Mouse (Mus musculus) gastrocnemius, adult 8-10 months (tissue): ENCODE results near the gene Arpp19. TPM values are rescaled to one million over a fixed set of nuclear protein-coding genes. Genes with fewer than 3 reads are reported as not detected.

ENCODE experiments used
- DNase-seq, 2 experiments: peaks; one replicate each; pipeline ENCODE4 v3.0.0; 2022; ENCODE audit warnings: low spot score in 2 of 2
- total RNA-seq, 4 experiments: library from RNA; stranded (reverse); gene quantifications; 2 replicates each; pipeline ENCODE4 v1.2.4; 2022

Arpp19 gene
- 100 to 1,000 TPM; 114 to 163 (median 138) TPM for total RNA-seq

DNA sequence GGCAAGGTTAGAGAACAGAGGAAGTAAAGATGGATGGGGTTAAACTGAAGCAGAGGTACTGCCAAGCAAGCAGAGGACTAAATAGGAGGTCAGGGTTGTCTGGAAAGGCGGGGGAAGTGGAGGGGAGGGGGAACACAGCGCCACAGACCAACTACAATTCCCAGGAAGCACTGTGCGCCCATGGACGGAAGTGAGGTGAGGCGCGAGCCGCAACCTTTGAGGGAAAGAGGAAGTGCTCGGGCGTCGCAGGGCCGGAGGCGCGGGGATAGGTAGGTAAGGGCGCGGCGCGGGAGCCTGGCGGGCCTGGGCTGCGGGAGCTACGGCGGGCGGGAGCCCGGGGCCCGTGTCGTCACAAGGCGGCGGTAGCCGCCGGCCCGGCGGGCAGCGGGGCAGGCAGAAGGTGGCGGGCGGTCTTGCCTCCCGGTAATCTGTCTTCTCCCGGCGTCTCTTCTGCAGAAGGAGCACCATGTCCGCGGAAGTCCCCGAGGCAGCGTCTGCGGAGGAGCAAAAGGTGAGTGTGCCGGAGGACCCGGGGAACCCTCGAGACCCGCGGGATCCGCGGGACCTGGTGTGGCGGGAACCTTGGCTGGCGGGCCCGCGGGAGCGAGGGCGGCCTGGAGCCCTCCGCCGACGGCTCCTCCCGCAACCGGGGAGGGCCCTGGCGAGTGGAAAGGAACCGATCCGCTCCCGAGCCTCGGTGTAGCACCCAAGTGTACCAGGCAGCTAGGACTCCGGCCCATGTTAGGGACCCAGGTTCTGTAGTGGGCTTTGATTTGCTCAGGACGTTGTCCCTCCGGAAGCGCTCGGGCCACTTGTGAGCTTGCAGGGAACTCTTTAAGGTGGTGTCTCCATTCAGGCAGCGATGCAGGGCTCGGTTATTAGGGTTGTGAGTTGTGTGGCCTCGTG lies at the start of gene Arpp19:
TSS of gene Arpp19 (plus strand) at position 164 of the 906 bp plus-strand sequence.
- peak; percentile 63 to 77 for DNase-seq

GRCm38 (mm10) chr9:74988893-74989460 lies 48.4 kb upstream of the Arpp19 start:
- DNase-seq, result no peak

- no peak for DNase-seq
Observed at GRCm38 (mm10) chr9:74989990-74990389, 47.4 kb upstream of the Arpp19 start.

- DNase-seq, result no peak
Observed at GRCm38 (mm10) chr9:74994611-74995257, 42.7 kb upstream of the Arpp19 start.

- no peak for DNase-seq
Observed at GRCm38 (mm10) chr9:74996349-74996748, 41.1 kb upstream of the Arpp19 start.

GRCm38 (mm10) chr9:74997976-74998375 lies 39.4 kb upstream of the Arpp19 start:
- no peak for DNase-seq

DNA sequence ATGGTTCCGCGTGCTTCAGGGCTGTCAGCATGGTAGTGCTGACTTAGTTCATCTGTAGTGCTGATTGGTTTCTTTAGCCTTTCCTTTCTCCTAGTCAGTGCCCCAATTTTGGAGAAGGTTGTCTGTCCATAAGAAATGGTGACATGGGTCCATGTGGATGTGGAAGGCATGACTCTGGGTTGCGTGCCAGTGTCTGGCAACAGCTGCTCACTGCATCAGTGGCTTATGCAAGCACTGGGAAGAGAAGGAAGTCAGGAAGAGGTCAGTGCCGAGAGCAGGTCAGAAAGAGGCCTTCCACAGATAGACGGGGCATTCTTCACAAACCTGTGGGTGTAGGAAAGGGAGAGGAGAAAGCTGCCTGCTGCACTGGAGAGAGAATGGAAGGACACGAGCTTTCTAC lies 36.4 kb upstream of the Arpp19 start:
- DNase-seq, result no peak

DNA sequence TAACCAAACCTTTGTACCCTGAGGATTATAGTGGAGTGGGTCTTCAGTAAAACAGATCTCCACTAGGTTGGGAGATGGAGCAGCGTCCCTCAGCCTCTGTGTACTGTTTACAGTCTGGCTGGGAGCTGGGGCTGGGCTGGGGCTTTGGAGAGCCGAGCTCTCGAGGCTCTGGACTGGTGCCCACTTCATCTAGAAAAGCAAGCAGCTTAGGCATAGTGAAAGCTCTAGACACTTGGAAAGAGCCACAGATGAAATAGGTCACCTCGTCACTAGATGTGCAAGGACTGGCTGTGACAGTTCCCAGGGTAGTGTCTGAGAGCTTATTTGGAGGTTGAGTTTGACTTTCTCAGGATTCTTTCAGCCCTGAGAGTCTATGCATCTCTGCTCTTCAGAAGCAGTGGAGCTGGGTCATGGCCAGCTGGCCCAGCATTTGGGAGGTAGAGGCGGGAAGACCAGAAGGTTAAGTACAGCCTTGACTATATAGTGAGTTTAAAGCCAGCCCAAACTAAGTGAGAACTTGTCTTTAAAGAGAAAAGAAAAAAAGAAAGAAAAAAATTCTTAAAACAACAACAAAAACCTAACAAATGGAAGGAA lies 35.7 kb upstream of the Arpp19 start:
- peak; percentile 20 to 53 for DNase-seq

- no peak for DNase-seq
Observed at GRCm38 (mm10) chr9:75002262-75002661, 35.2 kb upstream of the Arpp19 start.

DNA sequence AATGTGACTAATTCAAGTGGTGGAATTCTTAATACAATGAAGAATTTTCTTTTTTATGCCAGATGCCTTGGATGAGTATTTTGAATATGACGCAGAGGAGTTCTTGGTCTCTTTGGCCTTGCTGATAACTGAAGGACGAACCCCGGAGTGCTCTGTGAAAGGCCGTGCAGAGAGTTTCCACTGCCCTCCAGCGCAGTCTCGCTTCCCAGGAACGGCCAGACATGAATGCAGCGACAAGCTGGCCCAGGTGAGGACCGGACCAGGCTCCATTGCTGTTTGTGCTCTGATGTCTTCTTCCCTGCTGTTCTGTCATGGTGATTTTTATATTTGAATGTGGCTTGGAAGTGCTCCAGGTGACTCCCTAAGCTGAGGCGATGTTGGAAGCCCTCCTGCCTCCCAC lies 33.2 kb upstream of the Arpp19 start:
- no peak for DNase-seq

GRCm38 (mm10) chr9:75016591-75016990 lies 20.8 kb upstream of the Arpp19 start:
- DNase-seq, result no peak

- DNase-seq, result no peak
Observed at GRCm38 (mm10) chr9:75019181-75019580, 18.2 kb upstream of the Arpp19 start.

DNA sequence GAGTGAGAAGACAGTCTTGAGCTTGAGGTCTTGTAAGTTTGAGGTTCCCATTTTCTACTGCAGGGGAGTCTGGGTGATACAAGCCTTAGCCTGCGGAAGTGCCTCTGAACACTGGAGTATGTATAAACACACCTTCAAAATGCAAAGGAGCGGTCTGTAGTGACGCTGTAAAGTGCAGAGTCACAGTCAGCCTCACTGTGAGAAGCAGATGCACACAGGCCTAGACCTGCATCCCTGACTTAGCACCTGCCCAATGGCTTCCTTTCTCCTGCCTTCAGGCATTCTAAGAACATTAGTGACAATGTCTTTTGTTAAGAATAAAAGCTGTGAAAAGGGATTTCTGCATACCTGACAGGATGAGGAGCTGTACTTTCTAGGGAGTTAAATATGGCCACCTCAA lies 17.8 kb upstream of the Arpp19 start:
- DNase-seq, result no peak

DNA sequence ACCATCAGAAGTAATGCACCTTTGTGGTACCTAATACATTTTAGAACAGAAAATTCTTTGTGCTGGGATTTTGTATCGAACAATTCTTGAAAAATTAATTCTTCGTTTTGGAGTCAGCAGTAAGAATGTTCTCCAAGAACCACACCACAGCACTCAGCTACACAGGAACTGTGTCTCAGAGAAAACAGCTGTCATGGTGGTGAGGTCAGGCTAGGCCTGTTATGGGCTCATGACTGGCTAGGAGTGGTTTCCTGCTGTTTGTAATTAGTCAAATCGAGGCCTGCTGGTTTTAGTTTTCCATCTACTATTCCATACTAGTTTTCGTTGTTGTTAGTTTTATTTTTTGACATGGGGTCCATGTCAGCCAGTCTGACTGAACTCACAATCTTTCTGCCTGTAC lies 16.9 kb upstream of the Arpp19 start:
- DNase-seq, result no peak

DNA sequence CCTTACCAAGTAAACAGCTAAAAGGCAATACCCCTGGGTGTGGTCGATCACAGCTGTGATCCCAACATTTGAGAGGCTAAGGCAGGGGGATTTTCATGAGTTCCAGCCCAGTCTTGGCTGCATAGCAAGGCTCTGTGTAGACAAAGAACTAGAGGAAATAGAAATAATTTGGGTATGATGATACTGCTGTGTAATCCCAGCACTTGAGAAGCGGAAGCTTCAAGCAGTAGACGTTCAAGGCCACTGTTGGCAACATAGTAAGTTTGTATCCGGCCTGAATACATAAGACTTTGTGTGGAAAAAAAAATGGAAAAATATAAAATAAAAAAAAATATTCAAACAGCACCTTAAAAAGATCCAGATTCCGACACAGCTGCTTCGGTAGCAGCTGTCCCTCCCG lies 14.9 kb upstream of the Arpp19 start:
- no peak for DNase-seq

- DNase-seq, result no peak
Observed at GRCm38 (mm10) chr9:75023150-75023894, 14.1 kb upstream of the Arpp19 start.

DNA sequence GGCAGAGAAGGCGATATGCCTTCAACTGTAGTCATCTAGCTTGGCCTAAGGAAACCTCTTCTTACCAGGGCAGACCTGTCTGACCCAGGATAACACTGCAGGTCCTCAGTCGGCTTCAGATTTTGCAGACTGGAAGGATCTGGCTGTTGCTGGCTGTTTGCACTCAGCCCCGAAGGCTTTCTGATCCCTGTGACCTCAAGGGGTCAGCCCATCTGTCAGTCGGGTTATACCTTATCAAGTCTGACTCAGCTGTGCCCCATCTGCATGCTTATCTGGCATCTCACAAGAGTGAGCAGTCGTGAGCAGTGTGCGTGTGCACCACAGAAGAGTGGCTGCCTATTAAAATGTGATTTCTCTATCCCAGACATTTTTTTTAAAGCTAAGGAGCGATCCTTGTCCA lies 13.3 kb upstream of the Arpp19 start:
- no peak for DNase-seq

DNA sequence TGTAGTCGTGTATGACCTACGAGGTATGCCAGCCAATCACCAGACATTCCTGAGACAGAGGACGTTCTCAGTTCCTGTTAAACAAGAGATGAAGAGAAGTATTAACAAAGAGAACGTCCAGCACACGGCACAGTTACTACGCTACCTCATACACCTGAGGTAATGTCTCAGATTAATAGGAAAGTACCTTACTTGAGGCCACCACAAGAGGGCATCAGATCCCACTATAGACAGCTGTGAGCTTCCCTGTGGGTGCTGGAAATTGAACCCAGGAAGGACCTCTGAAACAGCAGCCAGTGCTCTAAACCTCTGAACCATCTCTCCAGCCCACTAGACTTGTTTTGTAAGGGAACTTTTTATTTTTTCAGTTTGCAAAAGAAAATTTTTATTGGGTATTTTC lies 11.7 kb upstream of the Arpp19 start:
- DNase-seq, result no peak

- DNase-seq, result no peak
Observed at GRCm38 (mm10) chr9:75032408-75032807, 5.0 kb upstream of the Arpp19 start.

DNA sequence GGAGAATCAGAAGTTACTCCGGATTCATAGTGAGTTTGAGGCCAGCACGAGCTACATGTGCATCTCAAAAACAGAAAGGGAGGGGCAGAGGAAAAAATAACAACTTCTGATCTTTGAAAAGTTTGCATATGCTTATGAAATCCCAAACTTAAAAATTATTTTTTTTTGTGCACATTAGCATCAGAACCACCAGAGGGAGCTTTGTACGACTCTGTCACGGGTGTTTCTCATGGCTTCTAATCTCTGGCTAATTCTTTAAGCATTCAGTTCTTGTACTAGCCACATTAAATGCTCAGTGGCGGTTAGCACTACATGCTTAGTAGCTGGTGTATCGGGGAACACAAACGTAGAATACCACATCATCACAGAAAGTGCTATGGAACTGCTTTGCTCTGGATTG lies 4.3 kb upstream of the Arpp19 start:
- DNase-seq, result no peak

DNA sequence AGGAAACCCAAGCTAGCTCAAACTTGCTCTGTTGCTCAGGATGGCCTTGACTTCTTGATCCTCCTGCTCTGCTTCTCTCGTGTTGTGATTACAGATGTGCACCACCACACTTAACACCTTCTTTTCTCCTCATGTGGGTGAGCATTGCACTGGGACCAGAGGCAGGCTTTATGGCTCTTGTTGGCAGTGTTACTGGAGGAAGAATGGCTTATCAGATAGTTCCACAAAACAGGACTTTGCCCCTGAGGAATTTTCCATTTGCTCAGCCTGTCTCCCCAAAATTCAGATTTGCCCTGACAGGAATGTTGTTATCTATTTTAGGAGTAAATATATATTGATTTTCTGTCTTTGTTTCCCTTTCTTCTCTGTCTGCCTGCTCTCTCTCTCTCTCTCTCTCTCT lies 2.7 kb upstream of the Arpp19 start:
- DNase-seq, result no peak
